Mouse (Mus musculus) kidney, postnatal 36 days (tissue): ENCODE measurements at regions not wholly inside any gene's neighbourhood (a gene's known extent, or its start where the extent isn't known, plus 50 kb on each side); places are given as distances from the start of the nearest gene placed in this dataset.

ENCODE experiments used
- DNase-seq, 2 experiments: peaks; one replicate each; pipeline ENCODE4 v3.0.0; 2021 to 2022; ENCODE audit warnings: mixed read lengths in 2 of 2

GRCm38 (mm10) chr14:46638516-46638915 is 121.8 kb upstream of the Cdkn3 start:
- no peak for DNase-seq

DNA sequence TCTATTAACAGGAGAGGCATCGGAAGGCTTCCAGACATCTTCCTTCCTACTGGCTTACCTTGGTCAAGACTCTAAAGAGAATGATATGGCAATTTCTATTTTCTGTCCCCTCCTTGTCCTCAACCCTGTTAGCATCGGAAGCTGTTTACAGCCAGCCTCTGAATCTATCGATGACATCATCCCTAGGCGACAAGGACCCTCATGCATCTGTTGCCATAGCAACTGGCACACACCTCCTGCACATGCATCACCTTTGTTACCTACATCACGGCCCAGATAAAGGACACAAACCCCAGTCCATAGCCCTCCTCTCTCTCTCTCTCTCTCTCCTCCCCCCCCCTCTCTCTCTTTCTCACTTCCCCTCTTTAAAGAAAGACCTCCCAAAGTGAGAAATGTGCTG is 123.1 kb upstream of the Cdkn3 start:
- DNase-seq = no peak

DNA sequence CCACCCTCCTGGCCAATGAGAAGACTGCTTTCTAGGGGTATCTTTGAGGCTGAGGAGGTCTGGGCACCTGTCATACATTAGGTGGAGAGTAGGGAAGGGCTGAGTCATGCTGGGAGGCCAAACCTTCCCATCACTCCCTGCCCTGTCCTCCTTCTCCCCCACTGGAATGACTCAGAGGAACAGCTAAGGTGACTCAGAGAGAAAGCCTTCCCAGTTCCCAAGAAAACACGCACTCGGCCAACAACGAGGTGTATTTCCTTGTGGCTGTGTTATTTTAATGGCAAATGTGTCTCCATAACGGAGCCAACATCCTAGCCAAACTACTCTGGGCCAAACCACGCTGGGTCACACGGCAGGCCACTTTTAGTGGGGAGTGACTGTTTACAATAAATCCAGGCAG is 124.0 kb upstream of the Cdkn3 start:
- DNase-seq = no peak

DNA sequence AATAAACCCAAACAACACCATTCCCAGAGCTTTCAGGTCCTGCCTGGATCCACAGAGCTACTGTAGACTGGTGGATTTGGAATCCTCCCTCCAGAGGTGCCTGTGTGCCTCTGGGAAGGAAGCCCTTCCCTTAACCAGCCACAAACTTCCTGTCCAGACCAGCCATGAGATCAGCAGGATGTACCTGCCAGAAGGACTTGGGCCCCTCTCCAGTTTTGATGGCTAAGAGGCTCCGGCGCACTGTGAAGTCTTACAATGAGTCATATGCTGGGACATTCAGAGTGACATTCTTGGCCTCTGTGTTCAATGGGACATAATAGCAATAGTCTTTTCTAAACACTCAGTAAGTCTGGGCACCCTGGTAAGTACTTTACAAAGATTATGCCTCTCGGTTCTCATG is 125.0 kb upstream of the Cdkn3 start:
- DNase-seq = no peak

- DNase-seq = no peak
These were observed 125.6 kb upstream of the Cdkn3 start for GRCm38 (mm10) chr14:46634656-46635244.

DNA sequence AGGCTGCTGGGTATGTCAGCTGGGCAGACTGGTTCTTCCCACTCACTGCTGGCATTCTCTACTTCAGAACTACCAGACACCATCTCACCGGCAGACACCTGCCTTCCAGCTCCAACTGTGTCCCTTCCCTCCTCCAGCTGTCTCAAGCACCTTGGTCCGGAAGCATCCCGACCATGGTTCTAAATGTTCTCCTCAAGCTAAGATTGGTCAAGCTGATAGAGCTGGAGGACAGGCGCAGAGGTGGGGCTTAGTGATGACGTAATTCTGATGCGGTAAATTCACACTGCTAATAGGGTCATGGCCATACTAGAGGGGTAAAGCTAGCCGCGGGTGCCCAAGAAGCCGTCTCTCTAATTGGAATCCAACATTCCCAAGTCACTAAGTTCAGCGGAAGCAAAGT is 126.1 kb upstream of the Cdkn3 start:
- DNase-seq = no peak

DNA sequence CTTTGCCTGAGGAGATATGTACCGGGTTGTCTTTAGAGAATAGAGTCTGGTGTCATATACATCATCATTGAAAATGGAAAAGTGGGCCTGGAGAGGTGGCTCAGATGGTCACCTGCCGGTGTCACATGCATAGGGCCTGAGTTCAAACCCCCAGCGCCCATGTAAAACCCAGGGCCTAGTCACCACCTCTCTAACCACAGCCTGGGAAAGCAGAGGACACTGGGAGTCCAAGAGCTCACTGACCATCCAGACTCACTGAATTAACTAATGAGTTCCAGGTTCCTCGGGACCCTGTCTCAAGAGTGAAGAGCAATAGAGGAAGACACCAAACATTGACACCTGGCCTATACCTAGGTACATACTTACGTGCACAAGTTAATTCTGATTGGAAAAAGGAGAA is 132.7 kb upstream of the Cdkn3 start:
- no peak for DNase-seq

DNA sequence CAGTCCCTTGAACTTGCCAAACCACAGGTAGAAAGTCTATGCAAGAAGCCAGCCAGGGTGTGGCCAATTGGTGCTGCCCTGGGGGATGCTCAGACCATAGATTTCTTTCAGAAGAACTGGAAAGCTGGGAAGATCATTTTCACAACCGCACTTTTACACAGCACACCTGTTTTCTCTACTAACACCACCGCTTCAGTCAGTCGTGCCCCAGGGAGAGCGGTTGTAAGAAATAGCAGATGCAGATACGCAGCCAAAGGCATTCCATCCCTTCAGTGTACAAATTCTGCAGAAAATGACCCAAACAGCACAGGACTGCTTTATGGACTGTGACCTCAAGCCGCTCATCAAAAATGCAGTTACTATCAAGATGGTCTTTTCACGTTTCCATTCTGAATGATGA is 134.6 kb upstream of the Cdkn3 start:
- DNase-seq = no peak

DNA sequence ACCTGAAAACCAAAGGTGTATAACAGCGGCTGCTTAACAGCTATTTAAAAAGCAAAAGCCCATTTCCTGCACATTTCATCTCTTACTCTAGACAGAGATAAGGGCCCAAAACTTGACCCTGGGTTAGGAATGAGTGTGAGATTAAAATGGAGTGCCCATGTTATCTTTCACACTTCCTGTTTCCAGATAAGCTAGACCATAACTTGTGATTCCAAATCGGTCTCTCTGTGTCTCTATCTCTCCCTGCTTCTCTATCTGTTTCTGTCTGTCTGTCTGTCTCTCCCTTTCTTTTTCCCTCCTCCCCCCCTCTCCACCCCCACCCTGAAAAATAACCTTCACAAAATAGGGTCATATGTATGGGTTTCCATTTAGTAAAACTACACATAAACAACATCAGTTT is 136.7 kb upstream of the Cdkn3 start:
- DNase-seq = no peak

DNA sequence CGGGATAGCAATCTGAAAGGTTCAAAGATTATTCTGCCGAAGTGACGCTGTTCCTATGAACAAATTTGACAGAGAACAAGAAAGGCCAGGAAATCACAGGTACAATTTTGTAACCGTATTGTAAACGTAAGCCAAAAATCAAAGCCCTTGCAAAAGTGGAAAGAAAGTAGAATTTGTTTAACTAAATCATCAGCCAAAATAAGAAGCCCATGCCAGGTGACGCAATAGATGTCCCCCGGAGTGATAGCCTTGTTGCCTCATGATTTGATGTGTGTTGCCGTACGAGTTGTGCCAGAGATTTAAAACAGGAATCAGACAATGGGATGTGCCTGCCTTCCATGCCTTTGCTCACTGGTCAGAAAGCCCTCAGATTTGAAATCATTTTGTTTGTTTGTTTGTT is 144.3 kb upstream of the Cdkn3 start:
- DNase-seq = no peak

- no peak for DNase-seq
These were observed 145.4 kb upstream of the Cdkn3 start for GRCm38 (mm10) chr14:46614936-46615335.

GRCm38 (mm10) chr14:46613748-46614147 is 146.6 kb upstream of the Cdkn3 start:
- no peak for DNase-seq

DNA sequence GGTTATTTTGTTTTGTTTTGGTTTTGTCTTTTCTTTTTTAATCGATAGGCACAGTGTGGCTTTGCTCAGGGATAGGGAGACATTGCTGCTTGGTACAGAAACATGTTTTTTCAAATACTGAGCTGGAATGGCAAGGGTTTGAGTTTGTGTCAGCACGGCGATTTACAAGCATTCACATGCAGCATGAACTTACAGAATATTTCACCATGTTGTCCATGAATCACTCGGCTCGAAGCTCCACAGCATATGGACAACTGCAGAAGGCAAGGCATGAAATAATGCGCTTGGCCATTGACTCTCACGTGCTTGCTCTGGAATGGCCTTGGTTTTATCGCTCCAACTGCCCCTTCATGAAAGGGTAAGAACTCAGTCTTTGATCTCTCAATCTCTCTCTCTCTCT is 147.1 kb upstream of the Cdkn3 start:
- DNase-seq = no peak

DNA sequence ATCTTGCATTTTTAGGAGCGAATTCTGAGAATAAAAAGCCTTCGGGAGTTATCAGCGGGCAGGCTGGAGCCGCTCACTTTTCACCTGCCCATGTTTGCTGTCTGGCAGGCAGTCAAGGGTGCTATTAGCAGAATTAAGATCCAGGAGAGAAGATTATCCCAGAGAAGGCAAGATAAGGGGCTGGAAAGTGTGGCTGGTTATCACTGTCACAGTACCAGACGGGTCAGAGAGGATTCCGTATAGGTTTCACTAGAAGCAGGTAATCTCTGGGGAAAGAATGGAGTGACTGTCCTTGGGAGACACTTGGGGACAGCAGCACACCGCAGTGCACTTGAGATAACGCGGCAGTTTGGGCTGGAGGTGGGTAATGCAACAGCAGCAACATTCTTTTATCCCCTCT is 147.8 kb upstream of the Cdkn3 start:
- DNase-seq = no peak

DNA sequence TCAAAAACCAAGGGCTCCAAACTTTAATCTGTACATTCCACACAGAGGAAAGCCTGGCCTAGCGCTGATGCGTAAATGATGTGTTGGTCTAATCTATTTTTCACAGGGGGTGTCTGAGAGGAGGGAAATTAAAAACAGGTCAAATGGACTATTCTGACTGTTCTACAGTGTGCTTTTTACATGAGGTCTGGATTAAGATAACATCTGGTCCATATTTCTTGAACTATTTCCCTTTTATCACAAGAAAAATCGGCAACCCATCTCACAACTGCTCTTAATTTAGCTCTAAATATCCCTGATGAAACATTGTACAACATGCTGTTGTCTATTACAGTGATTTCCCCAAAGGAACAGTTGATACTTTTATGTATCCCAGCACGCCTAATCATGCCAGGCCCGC is 149.4 kb upstream of the Cdkn3 start:
- DNase-seq = no peak

DNA sequence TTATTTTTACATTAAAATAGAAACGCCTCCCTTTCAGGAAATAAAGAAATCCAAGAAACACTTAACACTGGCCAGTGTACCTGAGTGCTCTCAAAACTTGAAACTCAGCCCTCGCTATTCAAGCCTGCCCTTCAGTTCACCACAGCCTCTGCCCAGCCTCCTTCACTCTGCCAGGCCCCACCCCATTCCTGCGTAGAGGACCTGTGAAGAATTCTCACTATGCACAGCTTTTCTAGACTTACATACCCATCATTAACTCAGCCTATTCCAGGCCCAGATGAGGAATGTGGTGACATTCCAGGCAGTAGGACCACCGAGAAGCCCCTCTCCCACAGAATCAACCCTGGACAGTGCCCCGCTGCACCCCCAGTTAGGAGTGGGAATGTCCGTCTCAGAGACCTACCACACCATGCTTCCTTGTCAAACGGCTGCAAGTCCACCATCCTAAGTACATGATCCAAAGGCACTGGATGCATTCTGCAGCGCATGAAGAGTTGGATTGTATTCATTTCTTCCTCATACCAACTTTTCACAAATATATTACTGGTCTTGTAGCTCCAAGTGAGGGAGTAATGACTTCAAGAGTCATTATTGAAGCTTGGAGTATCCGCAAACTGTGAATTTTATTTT is 150.0 kb upstream of the Cdkn3 start:
- DNase-seq = no peak

DNA sequence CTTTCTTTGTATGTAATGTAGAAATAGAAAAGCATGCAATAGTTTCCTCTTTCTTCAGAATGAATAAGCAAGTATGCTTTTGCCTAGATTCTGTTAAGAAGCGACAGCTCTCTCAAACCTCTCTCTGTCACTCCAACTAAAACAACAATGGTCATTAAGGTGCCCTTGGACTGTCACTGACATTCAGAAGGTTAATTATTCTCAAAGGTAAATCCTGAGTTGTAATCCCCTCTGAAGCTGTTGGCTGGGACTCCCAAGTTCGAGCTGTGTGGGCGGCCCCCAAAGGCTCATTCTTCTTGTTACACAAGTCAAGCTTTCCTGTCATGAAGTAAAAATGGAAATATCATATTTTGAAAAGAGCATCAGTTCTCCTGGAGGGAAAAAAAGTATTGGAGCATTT is 153.6 kb upstream of the Cdkn3 start:
- peak in 1 of 2 experiments; percentile 1 for DNase-seq

DNA sequence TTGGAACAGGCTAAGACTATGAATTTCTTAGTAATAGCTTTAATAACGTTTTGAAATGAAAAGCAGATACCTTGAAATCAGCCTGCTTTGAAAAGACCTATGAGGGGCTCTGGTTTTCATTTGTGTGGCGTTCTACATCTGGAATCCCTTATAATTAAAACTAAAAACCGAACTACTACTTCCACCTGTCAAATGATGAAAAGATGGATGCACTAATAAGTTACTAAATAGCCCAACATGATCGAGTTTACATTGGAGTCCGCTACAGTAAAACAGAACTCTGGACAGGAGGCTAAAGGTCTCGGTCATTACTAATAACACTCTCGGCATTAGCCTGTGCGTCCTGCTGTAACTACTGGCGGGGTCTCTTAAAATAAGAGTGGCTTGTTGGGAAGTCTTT is 154.3 kb upstream of the Cdkn3 start:
- DNase-seq = peak in 1 of 2 experiments; percentile 6

GRCm38 (mm10) chr14:46604886-46605531 is 155.3 kb upstream of the Cdkn3 start:
- DNase-seq = peak; percentile 17 to 24

- no peak for DNase-seq
These were observed 156.0 kb upstream of the Cdkn3 start for GRCm38 (mm10) chr14:46604156-46604885.

DNA sequence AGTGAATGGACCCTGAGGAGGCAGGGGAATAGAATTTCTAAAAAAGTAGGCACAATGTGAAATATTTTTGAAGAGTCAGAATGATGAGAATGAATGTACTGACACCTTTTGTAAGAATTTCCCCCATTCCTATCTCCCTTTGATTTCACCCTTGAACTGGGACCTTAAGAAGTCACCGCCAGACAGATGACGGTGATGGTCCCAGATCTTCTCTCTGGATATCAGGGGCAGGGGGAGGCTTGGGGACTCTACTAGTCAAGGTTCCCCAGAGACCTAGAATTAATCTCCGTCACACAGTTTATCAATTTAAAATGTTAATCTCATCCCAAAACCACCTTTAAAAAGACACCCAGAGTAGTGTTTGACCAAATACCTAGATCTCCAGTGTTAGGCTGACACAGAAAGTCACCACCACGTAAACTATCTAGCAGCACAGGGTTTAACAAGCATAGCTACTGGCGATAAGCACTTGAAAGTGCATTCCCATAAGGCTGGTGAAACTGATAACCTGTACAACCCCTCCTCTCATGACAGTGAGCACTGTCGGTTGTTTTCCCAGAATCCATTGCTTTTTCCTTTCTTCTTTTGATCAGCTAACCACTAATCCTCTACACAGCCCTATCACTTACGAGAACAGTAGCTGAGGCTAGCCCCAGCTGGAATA is 163.5 kb upstream of the Cdkn3 start:
- no peak for DNase-seq

DNA sequence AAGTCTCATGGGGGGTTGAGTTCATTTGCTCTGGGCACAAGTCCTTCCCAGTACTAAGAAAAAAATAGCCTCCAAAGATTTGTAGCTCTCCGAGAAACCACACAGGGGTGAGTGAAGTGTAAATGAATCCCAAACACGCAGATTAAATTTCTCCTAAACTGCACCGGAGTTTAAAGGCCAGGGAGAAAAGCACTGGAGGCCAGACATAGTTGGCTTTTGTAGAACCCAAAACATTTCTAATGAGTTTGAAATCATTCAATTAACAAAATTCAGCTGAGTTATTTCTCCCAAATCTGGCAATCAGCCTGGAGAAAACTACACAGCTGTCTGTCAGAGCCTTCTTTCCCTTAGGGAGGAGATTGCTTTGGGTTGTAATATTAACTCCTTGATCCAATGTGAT is 166.2 kb upstream of the Cdkn3 start:
- peak in 1 of 2 experiments; percentile 6 for DNase-seq

DNA sequence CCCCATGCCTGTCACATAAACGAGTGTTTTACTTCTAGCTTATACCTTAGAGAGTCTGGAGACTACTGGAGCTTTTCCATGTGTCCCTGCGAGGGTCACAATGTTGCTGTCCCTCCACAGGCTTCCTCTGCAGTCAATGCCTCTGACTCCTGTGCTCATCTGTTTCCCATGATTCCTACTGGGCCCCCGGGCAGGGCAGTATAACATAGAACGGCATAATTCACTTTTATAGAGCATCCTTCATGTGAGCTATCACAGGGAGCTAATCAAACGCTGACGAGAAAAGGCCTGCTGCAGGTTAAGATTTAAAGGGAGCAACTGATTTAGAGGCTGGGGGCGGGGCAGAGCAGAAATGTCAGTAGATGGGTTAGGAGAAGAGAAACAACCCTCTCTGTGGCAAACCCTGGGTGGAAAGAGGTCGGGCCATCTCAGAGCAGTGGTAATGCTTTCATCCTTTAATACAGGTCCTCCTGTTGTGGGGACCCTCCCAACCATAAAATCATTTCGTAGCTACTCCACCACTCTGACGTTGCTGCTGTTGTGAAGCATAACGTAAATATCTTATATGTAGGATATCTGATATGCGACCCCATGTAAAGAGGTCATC is 168.5 kb upstream of the Cdkn3 start:
- DNase-seq = no peak
